Mouse (Mus musculus): ENCODE data around the gene Mrps14. TPM values are rescaled to one million over a fixed set of nuclear protein-coding genes. Genes with fewer than 3 reads are reported as not detected.
A peak's percentile ranks its signal among the peaks of the same experiment; 100 is the strongest.

Mrps14 gene
- polyA plus RNA-seq, 1 experiment from 2014 or later, result 191 TPM

DNA sequence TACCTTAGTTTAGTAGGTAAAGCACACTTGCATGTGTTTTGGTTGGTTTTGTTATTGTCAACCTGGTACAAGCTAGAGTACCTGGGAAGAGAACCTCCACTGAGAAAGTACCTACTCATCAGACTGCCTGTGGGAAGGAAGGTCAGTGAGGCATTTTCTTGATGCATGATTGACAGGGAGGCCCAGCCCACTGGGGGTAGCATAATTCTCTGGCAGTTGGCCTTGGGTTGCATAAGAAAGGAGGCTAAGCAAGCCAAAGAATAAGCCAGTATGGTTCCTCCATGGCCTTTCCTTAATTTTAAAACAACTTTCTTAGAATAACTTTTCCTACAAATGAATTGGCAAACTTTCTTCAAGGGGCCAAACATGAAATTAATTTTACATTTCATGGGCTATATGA, 10.5 kb downstream of the Mrps14 start:
- Histone ChIP-seq H3K4me3 (replicated peaks) (no peak overlapping the region), H3K9ac (replicated peaks) (no peak overlapping the region), H3K27ac (no peak overlapping the region), H3K9me3 (no peaks in the 10 kb centered on the region), H3K36me3 (peaks cover 57% of the 10 kb centered on the region), H3K4me2 (replicated peaks) (no peak overlapping the region), H3K27me3 (no peaks in the 10 kb centered on the region), H3K4me1 (replicated peaks) (peaks cover 15% of the 10 kb centered on the region)
- ATAC-seq, result no peak

DNA sequence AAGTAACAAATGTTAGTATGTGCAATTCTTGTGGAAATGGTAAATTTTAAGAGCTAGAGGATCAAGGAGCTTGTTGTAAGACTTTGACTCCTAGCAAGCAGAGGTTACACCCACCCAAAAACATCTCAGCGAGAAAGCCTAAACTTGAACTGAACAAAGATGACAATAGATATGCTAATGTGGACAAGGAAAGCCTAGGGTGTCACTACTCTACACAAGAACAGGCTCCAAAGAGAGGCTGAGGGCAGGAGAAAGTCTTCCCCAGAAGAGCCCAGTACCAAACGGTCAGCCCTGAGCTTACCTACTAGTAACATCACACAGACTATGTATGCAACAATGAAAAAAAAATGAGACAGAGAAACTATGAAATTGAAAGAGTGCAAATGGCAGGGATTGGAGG, 14.8 kb downstream of the Mrps14 start:
- Histone ChIP-seq H3K4me1 (replicated peaks) (peaks cover 35% of the 10 kb centered on the region), H3K36me3 (peaks cover 29% of the 10 kb centered on the region), H3K9me3 (no peaks in the 10 kb centered on the region), H3K4me2 (replicated peaks) (peak overlapping the region; percentile 22; the same call in 1 of the 2 replicates), H3K27me3 (no peaks in the 10 kb centered on the region), H3K27ac (no peak overlapping the region), H3K4me3 (replicated peaks) (no peak overlapping the region), H3K9ac (replicated peaks) (no peak overlapping the region)
- WGBS, result 10% methylated on average over 2 of the region's 2 CpGs
- no peak for ATAC-seq

DNA sequence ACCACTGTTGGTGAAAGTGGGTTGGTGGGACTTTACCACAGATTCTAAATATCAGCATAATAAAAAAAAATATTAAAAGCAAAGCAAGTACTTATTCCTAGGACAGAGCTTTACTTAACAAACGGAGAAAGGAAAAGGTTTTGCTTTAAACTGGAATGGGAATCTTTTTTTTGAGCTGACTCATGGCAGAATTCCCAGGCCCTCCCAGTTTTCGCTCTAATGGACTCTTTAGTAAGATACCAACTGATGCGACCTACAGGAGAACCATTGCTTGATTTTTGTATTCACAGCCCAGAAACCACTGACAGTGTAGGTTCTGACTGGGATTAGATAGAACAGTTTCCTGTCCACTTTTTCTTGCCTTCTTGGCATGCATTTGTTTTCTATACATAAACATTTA, 15.6 kb downstream of the Mrps14 start:
- H3K9ac ChIP-seq (replicated peaks), result no peak overlapping the region; the same call in 1 of the 2 replicates
- ATAC-seq, result no peak
- no peak overlapping the region for H3K27ac ChIP-seq
- WGBS, result 51% methylated on average over 3 of the region's 3 CpGs
- H3K4me3 ChIP-seq (replicated peaks), result peak overlapping the region; percentile 85
- no peaks in the 10 kb centered on the region for H3K9me3 ChIP-seq
- H3K27me3 ChIP-seq, result no peaks in the 10 kb centered on the region
- H3K4me2 ChIP-seq (replicated peaks), result peak overlapping the region; percentile 76
- H3K36me3 ChIP-seq, result peaks cover 23% of the 10 kb centered on the region
- H3K4me1 ChIP-seq (replicated peaks), result peaks cover 35% of the 10 kb centered on the region

DNA sequence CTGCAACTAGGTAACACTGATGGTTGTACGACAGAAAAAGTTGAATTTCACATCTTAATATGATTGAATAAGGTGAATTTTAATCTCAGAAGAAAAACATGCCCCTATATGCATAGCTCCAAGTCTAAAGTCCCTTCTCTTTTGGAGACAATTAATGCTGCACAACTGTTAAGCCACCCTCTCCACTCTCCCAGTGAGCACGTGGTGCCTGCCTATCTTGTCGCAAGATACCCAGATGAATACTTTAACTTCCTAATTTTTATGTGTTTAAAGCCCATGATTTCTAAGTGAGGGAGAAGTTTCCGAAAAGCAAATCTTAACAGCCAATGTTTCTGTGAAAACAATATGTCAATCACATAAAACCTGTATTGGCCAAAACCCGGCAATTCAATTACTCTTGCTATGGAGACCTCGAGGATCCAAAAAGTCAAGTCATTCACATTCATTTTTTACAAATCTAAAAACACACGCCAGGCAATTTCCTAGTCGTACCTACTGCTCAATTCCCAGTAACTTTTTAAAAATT, 16.6 kb downstream of the Mrps14 start:
- Histone ChIP-seq H3K27ac (peak overlapping the region; percentile 99), H3K4me1 (replicated peaks) (peaks cover 35% of the 10 kb centered on the region), H3K4me3 (replicated peaks) (peak overlapping the region; percentile 85), H3K9ac (replicated peaks) (peak overlapping the region; percentile 97), H3K36me3 (peaks cover 12% of the 10 kb centered on the region), H3K9me3 (no peaks in the 10 kb centered on the region), H3K4me2 (replicated peaks) (peak overlapping the region; percentile 76), H3K27me3 (no peaks in the 10 kb centered on the region)
- no peak for ATAC-seq
- WGBS, result 2% methylated on average over 8 of the region's 8 CpGs

DNA sequence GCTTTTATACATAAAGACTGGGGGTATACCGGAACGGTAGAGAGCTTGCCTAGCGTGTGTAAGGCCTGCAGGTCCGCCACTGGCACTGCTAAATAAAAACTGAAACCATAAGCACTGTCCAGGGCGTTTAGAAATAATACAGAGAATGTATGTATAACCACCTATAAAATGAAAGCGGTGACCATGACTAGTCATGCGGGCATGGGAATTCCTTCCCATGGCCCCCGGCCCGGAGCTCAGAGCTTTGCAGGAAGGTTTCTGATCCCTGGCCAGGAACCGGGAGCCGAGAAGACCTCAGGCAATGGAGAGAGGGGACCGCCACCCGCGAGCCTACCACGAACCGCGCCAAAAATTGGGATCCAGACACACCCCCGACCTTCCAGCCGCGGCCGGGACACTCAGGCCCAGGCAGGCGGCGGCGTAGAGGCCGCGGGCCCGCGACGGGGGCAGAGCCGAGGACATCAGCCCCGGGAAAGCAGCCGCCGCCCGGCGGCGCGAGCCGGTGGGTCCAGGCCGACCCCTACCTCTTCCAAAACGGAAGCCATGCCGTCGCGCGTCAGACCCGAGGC, 17.2 kb downstream of the Mrps14 start:
- peak overlapping the region; percentile 99 for H3K27ac ChIP-seq
- ATAC-seq, result peak; percentile 87
- H3K9me3 ChIP-seq, result no peaks in the 10 kb centered on the region
- H3K4me2 ChIP-seq (replicated peaks), result peak overlapping the region; percentile 76
- WGBS, result under 1% methylated on average over 45 of the region's 45 CpGs
- peak overlapping the region; percentile 85 for H3K4me3 ChIP-seq (replicated peaks)
- peaks cover 7% of the 10 kb centered on the region for H3K36me3 ChIP-seq
- peak overlapping the region; percentile 97 for H3K9ac ChIP-seq (replicated peaks)
- peaks cover 35% of the 10 kb centered on the region for H3K4me1 ChIP-seq (replicated peaks)
- H3K27me3 ChIP-seq, result no peaks in the 10 kb centered on the region

DNA sequence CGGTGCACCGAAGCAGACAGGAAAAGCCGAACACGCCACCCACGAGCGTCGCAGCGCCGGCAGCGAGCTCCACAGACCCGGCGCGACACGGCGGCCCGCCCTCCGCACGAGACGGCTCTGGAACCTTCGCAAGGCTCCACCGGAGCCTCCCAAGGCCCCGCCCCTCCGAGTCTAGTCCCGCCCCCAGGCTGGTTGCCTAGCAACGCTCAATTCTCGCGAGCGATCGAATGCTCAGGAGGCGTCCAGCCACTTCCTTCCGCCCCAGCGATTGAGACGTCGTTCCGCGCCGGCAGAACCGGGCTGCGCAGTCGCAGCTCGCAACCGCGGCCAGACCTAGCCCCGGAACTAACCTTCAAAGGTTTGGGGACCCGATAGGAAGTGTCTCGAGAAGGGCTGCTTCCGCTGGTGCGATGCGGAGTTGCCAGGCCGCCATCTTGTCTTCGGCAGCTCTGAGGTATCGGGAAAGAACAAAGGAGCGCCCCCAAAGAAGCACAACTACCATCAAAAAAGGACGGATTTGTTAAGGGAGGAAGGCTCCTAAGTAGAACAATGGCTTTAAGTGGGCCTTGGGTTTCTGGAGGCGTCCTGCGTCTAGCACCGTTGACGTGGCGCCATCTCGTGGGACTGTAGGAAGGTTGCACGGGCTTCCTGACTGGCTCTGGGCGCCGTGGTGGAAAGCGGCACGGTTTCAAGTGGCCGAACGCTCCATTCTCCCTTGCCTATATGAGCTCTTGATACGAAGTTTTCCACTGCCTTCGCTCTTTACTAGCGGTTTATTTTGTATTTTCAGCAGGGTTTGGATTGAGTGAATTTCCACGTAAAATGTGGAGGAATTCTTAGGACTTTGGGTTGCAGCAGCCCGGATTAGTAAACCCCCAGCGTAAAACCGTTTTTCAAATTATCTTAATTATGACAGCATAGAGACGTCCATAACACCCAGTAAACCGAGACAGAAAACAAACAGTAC, 18.0 kb downstream of the Mrps14 start, which contains the start of gene Cacybp:
Cacybp (minus strand) TSS at position 173 of the 967 bp plus-strand sequence.
- Histone ChIP-seq H3K4me2 (replicated peaks) (peak within 1 kb of the TSS; percentile 76), H3K9me3 (no peaks in the 10 kb centered on the region), H3K27ac (peak within 1 kb of the TSS; percentile 99), H3K9ac (replicated peaks) (peak within 1 kb of the TSS; percentile 97), H3K36me3 (no peaks in the 10 kb centered on the region), H3K4me1 (replicated peaks) (peaks cover 35% of the 10 kb centered on the region), H3K4me3 (replicated peaks) (peak within 1 kb of the TSS; percentile 85), H3K27me3 (no peaks in the 10 kb centered on the region)
- peak; percentile 99 for ATAC-seq
- 1% methylated on average over 76 of the region's 76 CpGs for WGBS

DNA sequence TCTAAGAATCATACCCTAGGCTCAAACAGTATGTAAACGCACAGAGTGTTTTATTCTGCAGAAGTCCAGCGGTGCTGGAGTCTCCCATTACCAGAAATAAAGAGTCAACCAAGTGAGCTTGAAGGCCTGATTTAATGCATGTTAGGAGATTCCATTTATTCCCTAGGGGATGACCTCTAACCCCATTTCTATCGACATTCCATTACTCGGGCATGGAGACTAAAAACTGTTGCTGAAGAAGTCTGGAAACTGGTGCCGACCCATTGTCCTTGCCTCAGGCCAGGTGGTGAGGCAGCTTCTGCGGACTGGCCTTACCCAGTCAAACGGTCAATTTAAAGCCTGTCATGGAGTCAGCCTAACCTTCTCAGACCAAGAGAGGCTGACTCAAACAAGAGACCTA, 19.2 kb downstream of the Mrps14 start:
- WGBS, result 82% methylated on average over 7 of the region's 7 CpGs

DNA sequence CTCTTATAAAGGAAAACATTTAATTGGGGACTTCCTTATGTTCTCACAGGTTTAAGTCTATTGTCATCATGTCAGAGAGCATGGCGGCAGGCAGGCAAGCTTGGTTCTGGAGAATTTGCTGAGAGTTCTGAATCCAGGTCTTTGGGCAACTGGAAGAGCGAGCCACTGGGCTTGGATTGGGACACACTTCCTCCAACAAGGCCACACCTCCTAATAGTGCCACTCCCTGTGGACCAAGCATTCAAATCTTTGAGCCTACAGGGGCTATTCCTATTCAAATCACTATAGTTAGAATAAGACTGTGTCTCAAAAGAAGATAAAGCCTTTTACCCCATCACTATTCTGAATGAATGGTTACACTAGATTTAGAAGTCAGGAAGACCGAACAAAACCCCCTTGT, 22.9 kb downstream of the Mrps14 start:
- 84% methylated on average over 3 of the region's 3 CpGs for WGBS
- H3K27me3 ChIP-seq, result no peaks in the 10 kb centered on the region
- ATAC-seq, result no peak

More for the DNA sequence above, 19.2 kb downstream of the Mrps14 start:
- H3K4me2 ChIP-seq (replicated peaks), result peak overlapping the region; percentile 58
- no peak for ATAC-seq
- no peaks in the 10 kb centered on the region for H3K9me3 ChIP-seq
- peaks cover 30% of the 10 kb centered on the region for H3K4me1 ChIP-seq (replicated peaks)
- no peaks in the 10 kb centered on the region for H3K27me3 ChIP-seq
- no peak overlapping the region for H3K9ac ChIP-seq (replicated peaks)
- H3K36me3 ChIP-seq, result no peaks in the 10 kb centered on the region
- peak overlapping the region; percentile 99 for H3K27ac ChIP-seq
- no peak overlapping the region; the same call in 1 of the 2 replicates for H3K4me3 ChIP-seq (replicated peaks)

DNA sequence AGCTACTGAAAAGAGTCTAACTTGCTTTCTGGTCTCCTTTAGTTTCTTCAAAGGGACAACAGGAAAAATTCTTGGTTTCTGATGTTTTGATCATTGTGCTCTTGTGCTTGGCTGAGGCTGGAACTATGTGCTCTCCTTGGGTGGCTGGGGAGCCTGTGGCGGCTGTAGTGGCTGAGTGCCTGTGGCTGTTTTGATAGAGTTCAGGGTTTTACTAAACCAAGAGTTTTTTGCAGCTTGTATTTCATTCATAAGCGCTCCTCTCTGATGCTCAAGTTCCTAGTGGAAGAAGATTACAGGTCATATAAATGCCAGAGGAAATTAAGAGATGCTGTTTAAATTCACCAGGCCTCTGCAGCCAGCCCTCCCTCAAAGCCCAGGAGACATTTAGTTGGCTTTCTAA, 29.1 kb downstream of the Mrps14 start:
- no peak for ATAC-seq
- Histone ChIP-seq H3K9me3 (no peaks in the 10 kb centered on the region), H3K4me2 (replicated peaks) (no peak overlapping the region), H3K36me3 (0 out of 2 replicates have a peak, but pooled peaks cover 4% of the 10 kb centered on the region), H3K27ac (no peak overlapping the region), H3K27me3 (no peaks in the 10 kb centered on the region), H3K4me3 (replicated peaks) (no peak overlapping the region), H3K4me1 (replicated peaks) (no peaks in the 10 kb centered on the region), H3K9ac (replicated peaks) (no peak overlapping the region)
- 84% methylated on average over 2 of the region's 2 CpGs for WGBS

More for the DNA sequence above, 22.9 kb downstream of the Mrps14 start:
- no peak overlapping the region for H3K9ac ChIP-seq (replicated peaks)
- H3K4me2 ChIP-seq (replicated peaks), result no peak overlapping the region
- no peak overlapping the region for H3K4me3 ChIP-seq (replicated peaks)
- peaks cover 8% of the 10 kb centered on the region for H3K4me1 ChIP-seq (replicated peaks)
- no peak overlapping the region for H3K27ac ChIP-seq
- no peaks in the 10 kb centered on the region for H3K36me3 ChIP-seq
- H3K9me3 ChIP-seq, result no peaks in the 10 kb centered on the region

DNA sequence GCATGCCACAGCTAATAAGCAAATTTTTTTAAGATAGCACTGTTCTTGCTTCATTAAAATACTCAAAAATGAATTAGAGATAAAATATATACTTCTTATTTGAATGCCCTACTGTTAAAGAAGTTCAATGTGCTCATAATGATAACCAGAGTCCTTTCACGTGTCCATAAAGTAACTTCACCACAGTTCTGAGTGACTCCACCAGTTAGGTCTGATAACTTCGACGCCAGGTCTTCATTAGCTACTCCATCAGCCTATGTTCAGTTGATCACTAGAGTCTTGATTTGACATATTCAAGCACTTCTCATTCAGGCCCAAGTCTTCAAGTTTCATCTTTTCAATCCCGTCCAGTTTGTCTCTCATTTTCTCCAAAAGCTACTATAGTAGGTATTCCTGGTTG, 32.2 kb downstream of the Mrps14 start:
- Histone ChIP-seq H3K4me1 (replicated peaks) (peaks cover 7% of the 10 kb centered on the region), H3K9ac (replicated peaks) (no peak overlapping the region), H3K4me3 (replicated peaks) (no peak overlapping the region), H3K4me2 (replicated peaks) (no peak overlapping the region), H3K9me3 (no peaks in the 10 kb centered on the region), H3K36me3 (0 out of 2 replicates have a peak, but pooled peaks cover 4% of the 10 kb centered on the region), H3K27ac (no peak overlapping the region), H3K27me3 (no peaks in the 10 kb centered on the region)
- no peak for ATAC-seq
- WGBS, result 92% methylated on average over 4 of the region's 4 CpGs

DNA sequence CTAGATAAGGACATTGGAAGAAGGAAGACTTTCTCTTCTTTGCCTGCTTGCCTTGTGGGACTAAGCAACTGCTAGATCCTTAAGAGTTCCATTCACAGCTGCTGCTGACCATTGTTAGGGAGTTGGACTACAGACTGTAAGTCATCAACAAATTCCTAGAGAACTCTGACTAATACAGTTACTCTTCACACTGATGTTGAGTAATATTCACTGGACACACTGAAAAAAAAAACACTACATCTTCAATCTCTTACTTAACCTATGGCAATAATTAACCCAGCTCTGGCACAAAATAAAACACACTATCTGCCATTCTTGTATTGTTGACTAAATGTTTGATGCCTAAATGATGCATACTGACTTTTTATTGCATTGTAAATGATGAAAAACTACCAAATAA, 32.8 kb downstream of the Mrps14 start:
- Histone ChIP-seq H3K36me3 (0 out of 2 replicates have a peak, but pooled peaks cover 4% of the 10 kb centered on the region), H3K4me3 (replicated peaks) (no peak overlapping the region), H3K27ac (no peak overlapping the region), H3K9ac (replicated peaks) (no peak overlapping the region), H3K27me3 (no peaks in the 10 kb centered on the region), H3K9me3 (no peaks in the 10 kb centered on the region), H3K4me1 (replicated peaks) (peaks cover 7% of the 10 kb centered on the region), H3K4me2 (replicated peaks) (no peak overlapping the region)
- no peak for ATAC-seq

DNA sequence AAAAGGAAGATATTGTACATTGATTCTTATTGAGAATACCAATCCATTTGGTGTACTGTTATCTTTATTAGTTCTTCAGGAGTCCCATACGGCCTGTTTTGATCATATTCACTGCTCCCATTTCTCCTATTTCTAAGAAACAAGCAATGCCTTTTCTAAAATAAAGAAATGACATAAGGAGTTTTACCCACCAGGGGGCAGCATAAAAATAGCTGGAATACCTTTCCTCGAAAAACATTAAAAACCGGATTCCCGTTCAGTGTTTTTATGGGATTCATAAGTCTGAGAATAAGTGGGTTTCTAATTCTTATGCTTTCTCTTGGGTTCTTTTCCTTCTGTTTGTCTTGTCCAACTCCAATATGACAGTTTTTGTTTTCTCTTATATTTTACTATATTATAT, 36.0 kb downstream of the Mrps14 start:
- WGBS, result 68% methylated on average over 4 of the region's 4 CpGs

More for the DNA sequence above, 36.0 kb downstream of the Mrps14 start:
- Histone ChIP-seq H3K27ac (no peak overlapping the region), H3K27me3 (no peaks in the 10 kb centered on the region), H3K9me3 (no peaks in the 10 kb centered on the region), H3K4me3 (replicated peaks) (no peak overlapping the region), H3K4me2 (replicated peaks) (no peak overlapping the region), H3K9ac (replicated peaks) (no peak overlapping the region), H3K4me1 (replicated peaks) (peaks cover 7% of the 10 kb centered on the region), H3K36me3 (no peaks in the 10 kb centered on the region)
- no peak for ATAC-seq
